Mouse (Mus musculus): ENCODE measurements at regions not wholly inside any gene's neighbourhood (a gene's known extent, or its start where the extent isn't known, plus 50 kb on each side); places are given as distances from the start of the nearest gene placed in this dataset.

- TF ChIP-seq CTCF (IDR thresholded peaks at IDR 0.05; ENCODE audit: low read depth), result no peak
- no peak for TF ChIP-seq EP300 (IDR thresholded peaks at IDR 0.05; ENCODE audit: low read depth)
Observed at GRCm38 (mm10) chr17:60804715-60805449, 1791.7 kb upstream of the Nudt12 start.

All from liver, postnatal 0 days (tissue).